Mouse (Mus musculus): ENCODE measurements around the gene Cd300ld4. TPM values are rescaled to one million over a fixed set of nuclear protein-coding genes. Genes with fewer than 3 reads are reported as not detected.

Cd300ld4 gene
- polyA plus RNA-seq (2017; shearing (Covaris generic)) = not detected

DNA sequence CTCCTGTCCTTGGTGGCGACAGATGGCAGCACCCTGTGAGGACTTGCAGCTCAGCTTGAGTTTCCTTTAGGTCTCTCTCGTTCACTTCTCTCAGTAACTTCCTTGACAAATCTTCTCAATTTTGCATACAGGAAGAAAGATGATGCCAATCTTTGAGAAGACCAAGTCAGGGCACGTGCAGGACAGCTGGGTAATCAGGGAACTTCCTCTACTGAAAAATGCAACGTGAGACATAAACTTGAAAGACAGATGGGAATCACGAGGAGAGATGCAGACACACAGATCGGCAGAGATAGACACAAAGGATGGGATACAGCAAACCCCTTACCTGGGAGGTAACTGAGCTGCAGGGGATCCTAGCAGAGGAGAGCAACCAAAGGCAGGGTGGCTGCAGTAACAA is at the start of gene Cd300ld4:
Cd300ld4 (minus strand) TSS at position 101 of the 400 bp plus-strand sequence.

DNA sequence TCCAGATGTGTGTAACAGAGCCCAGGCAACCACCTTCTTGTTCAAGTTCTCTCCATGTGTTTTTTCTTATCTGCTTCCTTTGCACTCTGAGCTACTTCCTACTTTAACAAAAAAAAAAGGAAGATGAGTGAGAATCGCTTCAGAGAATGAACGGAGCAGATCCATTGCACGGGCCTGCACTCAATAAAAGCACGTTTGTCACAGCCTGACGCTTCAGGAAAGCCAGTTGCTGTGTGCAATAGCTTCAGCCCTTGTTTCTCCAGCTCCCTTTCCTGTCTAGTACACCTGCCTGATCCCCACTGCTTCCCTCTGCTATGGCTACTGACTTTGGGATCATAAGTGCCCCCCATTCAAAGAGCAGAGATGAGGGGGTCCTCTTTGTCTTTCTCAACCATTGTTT is 35.3 kb upstream of the Cd300ld4 start, which contains the start of gene Cd300e:
Cd300e (minus strand) TSS at position 101 of the 400 bp plus-strand sequence.

GRCm38 (mm10) chr11:115048259-115048658 is 21.4 kb upstream of the Cd300ld4 start, which contains the start of gene Cd300ld3:
Gene Cd300ld3 (minus strand): TSS chr11:115048409.

GRCm38 (mm10) chr11:115037669-115038068 is 10.9 kb upstream of the Cd300ld4 start, which contains the start of gene Cd300ld5:
Gene Cd300ld5 (minus strand): TSS chr11:115037769.

DNA sequence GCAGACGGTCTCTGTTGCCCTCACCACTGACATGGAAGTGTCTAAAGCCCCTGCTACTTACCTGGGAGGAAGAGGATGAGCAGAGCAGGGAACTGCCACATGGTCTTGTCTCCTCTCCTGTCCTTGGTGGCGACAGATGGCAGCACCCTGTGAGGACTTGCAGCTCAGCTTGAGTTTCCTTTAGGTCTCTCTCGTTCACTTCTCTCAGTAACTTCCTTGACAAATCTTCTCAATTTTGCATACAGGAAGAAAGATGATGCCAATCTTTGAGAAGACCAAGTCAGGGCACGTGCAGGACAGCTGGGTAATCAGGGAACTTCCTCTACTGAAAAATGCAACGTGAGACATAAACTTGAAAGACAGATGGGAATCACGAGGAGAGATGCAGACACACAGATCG is 10.7 kb downstream of the Cd300ld4 start, which contains the start of gene Cd300ld2:
Cd300ld2 (minus strand) TSS at position 101 of the 400 bp plus-strand sequence.

GRCm38 (mm10) chr11:115001474-115002040 is 25.3 kb downstream of the Cd300ld4 start, which contains the start of gene Cd300c2:
Gene Cd300c2 (minus strand): TSS chr11:115001880.

DNA sequence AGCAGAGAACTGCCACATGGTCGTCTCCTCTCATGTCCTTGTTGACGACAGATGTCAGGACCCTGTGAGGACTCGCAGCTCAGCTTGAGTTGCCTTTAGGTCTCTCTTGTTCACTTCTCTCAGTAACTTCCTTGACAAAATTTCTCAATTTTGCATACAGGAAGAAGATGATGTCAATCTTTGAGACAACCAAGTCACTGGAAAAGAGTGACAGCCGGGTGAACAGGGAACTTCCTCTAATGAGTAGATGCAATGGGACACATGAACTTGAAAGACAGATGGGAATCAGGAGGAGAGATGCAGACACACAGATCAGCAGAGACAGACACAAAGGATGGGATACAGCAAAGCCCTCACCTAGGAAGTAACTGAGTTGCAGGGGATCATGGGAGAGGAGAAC is 37.0 kb downstream of the Cd300ld4 start, which contains the start of gene Cd300ld:
Cd300ld (minus strand) TSS at position 130 of the 400 bp plus-strand sequence.

Other genes starting within 250 kb of the Cd300ld4 start
- gene Btbd17, start 231.1 kb downstream of the Cd300ld4 start, polyA plus RNA-seq (2017; shearing (Covaris generic)) = under 1 TPM in 1 of 2 experiments, not detected in 1; 0.85 TPM
- gene Gpr142, start 228.1 kb downstream of the Cd300ld4 start, polyA plus RNA-seq (2017; shearing (Covaris generic)) = not detected
- under 1 TPM in 1 of 2 experiments, not detected in 1; 0.23 TPM for gene Gprc5c, start 175.9 kb downstream of the Cd300ld4 start, polyA plus RNA-seq (2017; shearing (Covaris generic))
- gene Cd300a, start 137.0 kb downstream of the Cd300ld4 start, polyA plus RNA-seq (2017; shearing (Covaris generic)) = 1 to 10 TPM in 1 of 2 experiments, under 1 TPM in 1; 0.32 to 2.8 TPM
- gene Cd300lb, start 92.6 kb downstream of the Cd300ld4 start, polyA plus RNA-seq (2017; shearing (Covaris generic)) = under 1 TPM; 0.56 to 0.66 TPM
- under 1 TPM in 1 of 2 experiments, not detected in 1; 0.26 TPM for gene Cd300c, start 57.9 kb downstream of the Cd300ld4 start, polyA plus RNA-seq (2017; shearing (Covaris generic))
- 1 to 10 TPM in 1 of 2 experiments, not detected in 1; 1.1 TPM for gene Cd300ld, start 37.1 kb downstream of the Cd300ld4 start, polyA plus RNA-seq (2017; shearing (Covaris generic))
- gene Cd300c2, start 25.1 kb downstream of the Cd300ld4 start, polyA plus RNA-seq (2017; shearing (Covaris generic)) = 1 to 10 TPM in 1 of 2 experiments, under 1 TPM in 1; 0.61 to 3.9 TPM
- gene Cd300ld2, start 10.8 kb downstream of the Cd300ld4 start, polyA plus RNA-seq (2017; shearing (Covaris generic)) = under 1 TPM in 1 of 2 experiments, not detected in 1; 0.75 TPM
- not detected for gene Cd300ld5, start 10.8 kb upstream of the Cd300ld4 start, polyA plus RNA-seq (2017; shearing (Covaris generic))
- not detected for gene Cd300ld3, start 21.4 kb upstream of the Cd300ld4 start, polyA plus RNA-seq (2017; shearing (Covaris generic))
- under 1 TPM in 1 of 2 experiments, not detected in 1; 0.73 TPM for gene Cd300e, start 35.2 kb upstream of the Cd300ld4 start, polyA plus RNA-seq (2017; shearing (Covaris generic))
- 100 to 1,000 TPM; 161 to 191 TPM for gene Rab37, start 64.4 kb upstream of the Cd300ld4 start, polyA plus RNA-seq (2017; shearing (Covaris generic))
- gene Cd300lf, start 107.0 kb upstream of the Cd300ld4 start, polyA plus RNA-seq (2017; shearing (Covaris generic)) = 1 to 10 TPM in 1 of 2 experiments, under 1 TPM in 1; 0.60 to 4.1 TPM
- 100 to 1,000 TPM; 316 to 490 TPM for gene Slc9a3r1, start 136.3 kb upstream of the Cd300ld4 start, polyA plus RNA-seq (2017; shearing (Covaris generic))
- 10 to 100 TPM in 1 of 2 experiments, 1 to 10 TPM in 1; 9.5 to 14.9 TPM for gene Tmem104, start 160.5 kb upstream of the Cd300ld4 start, polyA plus RNA-seq (2017; shearing (Covaris generic))
- gene Nat9, start 160.8 kb upstream of the Cd300ld4 start, polyA plus RNA-seq (2017; shearing (Covaris generic)) = 10 to 100 TPM in 1 of 2 experiments, 1 to 10 TPM in 1; 7.7 to 13.8 TPM
- gene Grin2c, start 240.2 kb upstream of the Cd300ld4 start, polyA plus RNA-seq (2017; shearing (Covaris generic)) = under 1 TPM in 1 of 2 experiments, not detected in 1; 0.05 TPM